Mouse (Mus musculus) myocyte (in vitro differentiated cells): ENCODE results near the gene Acox1. TPM values are rescaled to one million over a fixed set of nuclear protein-coding genes. Genes with fewer than 3 reads are reported as not detected.
A peak's percentile ranks its signal among the peaks of the same experiment; 100 is the strongest.

Experiments
- H3K27me3 ChIP-seq: one replicate; pipeline ENCODE4 v1.6.1; 2011; ENCODE audit not compliant: control insufficient read depth, insufficient read depth, insufficient read length
- H3K36me3 ChIP-seq: one replicate; pipeline ENCODE4 v1.6.1; 2011; ENCODE audit not compliant: control insufficient read depth, insufficient read depth
- H3K4me2 ChIP-seq: one replicate; pipeline ENCODE4 v1.6.1; 2011; ENCODE audit warnings: low read depth, control low read depth
- H3K4me3 ChIP-seq: one replicate; pipeline ENCODE4 v1.5.1; 2011; ENCODE audit warnings: mild to moderate bottlenecking, control low read depth, moderate library complexity
- H3K79me2 ChIP-seq: one replicate; pipeline ENCODE4 v1.6.1; 2011; ENCODE audit not compliant: control insufficient read depth, insufficient read depth
- H3ac ChIP-seq: one replicate; pipeline ENCODE4 v1.6.1; 2011; ENCODE audit not compliant: control insufficient read depth, insufficient read length
- CEBPB ChIP-seq: IDR thresholded peaks from 2 replicates; pipeline ENCODE4 v1.6.1; 2011; ENCODE audit warnings: mild to moderate bottlenecking, moderate library complexity; ENCODE audit not compliant: poor library complexity, insufficient read depth, severe bottlenecking
- E2F4 ChIP-seq: IDR thresholded peaks from one replicate; pipeline ENCODE4 v1.6.1; 2011; ENCODE audit warnings: mild to moderate bottlenecking, control low read depth, moderate library complexity; ENCODE audit not compliant: insufficient read depth
- MAX ChIP-seq: IDR thresholded peaks from one replicate; pipeline ENCODE4 v1.6.1; 2011; ENCODE audit warnings: low read depth, mild to moderate bottlenecking, control low read depth
- MYOD1 ChIP-seq, 3 experiments: IDR thresholded peaks; one replicate each; pipeline ENCODE4 v1.6.1; 2011; ENCODE audit warnings: control low read depth in 2 of 3, low read depth in 2 of 3, mild to moderate bottlenecking in 2 of 3, moderate library complexity in 1 of 3; ENCODE audit not compliant: insufficient read length in 2 of 3, control insufficient read depth in 1 of 3
- MYOG ChIP-seq, 3 experiments: IDR thresholded peaks; one replicate each; pipeline ENCODE4 v1.6.1; 2011; ENCODE audit warnings: control low read depth in 2 of 3, low read depth in 2 of 3, mild to moderate bottlenecking in 2 of 3; ENCODE audit not compliant: insufficient read length in 2 of 3, control insufficient read depth in 1 of 3, insufficient read depth in 1 of 3
- POLR2A ChIP-seq: IDR thresholded peaks from one replicate; pipeline ENCODE4 v1.6.1; 2011; ENCODE audit warnings: low read depth, mild to moderate bottlenecking, control low read depth, moderate library complexity; ENCODE audit not compliant: insufficient read length
- POLR2AphosphoS2 ChIP-seq: IDR thresholded peaks from one replicate; pipeline ENCODE4 v1.6.1; 2011; ENCODE audit warnings: low read depth, control low read depth; ENCODE audit not compliant: insufficient read length
- REST ChIP-seq: IDR thresholded peaks from one replicate; pipeline ENCODE4 v1.6.1; 2011; ENCODE audit warnings: mild to moderate bottlenecking, control low read depth, moderate library complexity; ENCODE audit not compliant: insufficient read depth, insufficient read length
- SRF ChIP-seq: IDR thresholded peaks from one replicate; pipeline ENCODE4 v1.6.1; 2011; ENCODE audit warnings: low read depth; ENCODE audit not compliant: control insufficient read depth, insufficient read length
- TCF12 ChIP-seq: IDR thresholded peaks from one replicate; pipeline ENCODE4 v1.6.1; 2011; ENCODE audit warnings: mild to moderate bottlenecking, control low read depth; ENCODE audit not compliant: poor library complexity, insufficient read depth, severe bottlenecking
- TCF3 ChIP-seq: IDR thresholded peaks from one replicate; pipeline ENCODE4 v1.6.1; 2011; ENCODE audit warnings: low read depth, control low read depth; ENCODE audit not compliant: insufficient read length
- USF1 ChIP-seq: IDR thresholded peaks from one replicate; pipeline ENCODE4 v1.6.1; 2011; ENCODE audit warnings: low read depth, mild to moderate bottlenecking, control low read depth, moderate library complexity
- polyA plus RNA-seq: library from polyadenylated mRNA; unstranded; fragments of >200 nt; fragmentation: generic; extraction: Trizol; gene quantifications from one replicate; pipeline ENCODE4 v1.2.1, GENCODE M21; 2012; ENCODE audit warnings: missing spikeins

The Acox1 gene
- polyA plus RNA-seq, 1 experiment: 36.4 TPM

DNA sequence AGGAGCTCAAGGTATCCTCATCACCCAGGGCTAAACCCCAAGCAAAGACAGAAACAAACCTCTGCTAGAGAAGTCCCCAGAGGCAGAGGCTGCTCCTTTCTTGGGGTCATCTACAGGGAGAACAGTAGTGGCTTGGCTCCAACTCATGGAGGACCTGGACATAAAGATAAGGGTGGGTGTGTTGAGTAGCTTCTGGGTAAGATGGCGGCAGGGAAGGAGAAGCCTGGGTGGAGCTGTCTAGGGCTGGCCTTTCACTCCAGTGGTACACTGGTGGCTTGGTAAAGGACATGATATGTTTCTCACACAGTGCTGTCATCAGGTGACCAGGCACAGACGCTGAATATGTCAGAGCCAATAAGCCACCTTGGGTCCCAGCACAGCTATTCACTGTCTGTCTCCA lies 47.9 kb downstream of the Acox1 start:
- TF ChIP-seq REST (no peak), MYOG (IDR thresholded peaks at IDR 0.05; ENCODE audit: control insufficient read depth in 1 of 3, insufficient read depth in 1 of 3, insufficient read length in 2 of 3, low read depth in 2 of 3) (no peak), TCF3 (no peak), POLR2AphosphoS2 (no peak), CEBPB (no peak), TCF12 (no peak), USF1 (no peak), MAX (no peak), MYOD1 (IDR thresholded peaks at IDR 0.05; ENCODE audit: control insufficient read depth in 1 of 3, insufficient read length in 2 of 3, low read depth in 2 of 3) (no peak), SRF (no peak), E2F4 (no peak), POLR2A (no peak)
- peaks cover 35% of the 10 kb centered on the region for H3K36me3 ChIP-seq
- H3K4me3 ChIP-seq: no peak overlapping the region
- no peak overlapping the region for H3ac ChIP-seq
- no peaks in the 10 kb centered on the region for H3K27me3 ChIP-seq
- no peak overlapping the region for H3K4me2 ChIP-seq
- H3K79me2 ChIP-seq: no peaks in the 10 kb centered on the region

- H3K79me2 ChIP-seq: no peaks in the 10 kb centered on the region
- no peaks in the 10 kb centered on the region for H3K27me3 ChIP-seq
- no peak for TF ChIP-seq REST
- no peak for TF ChIP-seq TCF3
- no peak for TF ChIP-seq MYOD1 (IDR thresholded peaks at IDR 0.05; ENCODE audit: control insufficient read depth in 1 of 3, insufficient read length in 2 of 3, low read depth in 2 of 3)
- TF ChIP-seq MYOG (IDR thresholded peaks at IDR 0.05; ENCODE audit: control insufficient read depth in 1 of 3, insufficient read depth in 1 of 3, insufficient read length in 2 of 3, low read depth in 2 of 3): no peak
- TF ChIP-seq MAX: no peak
- TF ChIP-seq CEBPB: no peak
- TF ChIP-seq SRF: no peak
- no peak for TF ChIP-seq E2F4
- TF ChIP-seq POLR2AphosphoS2: no peak
- no peak for TF ChIP-seq USF1
- no peak for TF ChIP-seq TCF12
- TF ChIP-seq POLR2A: no peak
- no peak overlapping the region for H3K4me3 ChIP-seq
- peaks cover 35% of the 10 kb centered on the region for H3K36me3 ChIP-seq
- H3ac ChIP-seq: no peak overlapping the region
- H3K4me2 ChIP-seq: no peak overlapping the region
These were observed 49.5 kb downstream of the Acox1 start for GRCm38 (mm10) chr11:116149341-116149740.

GRCm38 (mm10) chr11:116148761-116149221 lies 50.1 kb downstream of the Acox1 start:
- no peaks in the 10 kb centered on the region for H3K79me2 ChIP-seq
- peaks cover 39% of the 10 kb centered on the region for H3K36me3 ChIP-seq
- no peak for TF ChIP-seq TCF3
- TF ChIP-seq MYOD1 (IDR thresholded peaks at IDR 0.05; ENCODE audit: control insufficient read depth in 1 of 3, insufficient read length in 2 of 3, low read depth in 2 of 3): no peak
- TF ChIP-seq USF1: no peak
- TF ChIP-seq CEBPB: no peak
- no peak for TF ChIP-seq MYOG (IDR thresholded peaks at IDR 0.05; ENCODE audit: control insufficient read depth in 1 of 3, insufficient read depth in 1 of 3, insufficient read length in 2 of 3, low read depth in 2 of 3)
- TF ChIP-seq TCF12: no peak
- no peak for TF ChIP-seq SRF
- no peak for TF ChIP-seq REST
- no peak overlapping the region for H3ac ChIP-seq
- no peak overlapping the region for H3K4me2 ChIP-seq
- no peak overlapping the region for H3K4me3 ChIP-seq
- no peaks in the 10 kb centered on the region for H3K27me3 ChIP-seq

- H3K4me2 ChIP-seq: no peak overlapping the region
- no peak for TF ChIP-seq E2F4
- no peak for TF ChIP-seq TCF12
- no peak for TF ChIP-seq USF1
- TF ChIP-seq POLR2AphosphoS2: no peak
- no peak for TF ChIP-seq POLR2A
- TF ChIP-seq MYOG (IDR thresholded peaks at IDR 0.05; ENCODE audit: control insufficient read depth in 1 of 3, insufficient read depth in 1 of 3, insufficient read length in 2 of 3, low read depth in 2 of 3): no peak
- TF ChIP-seq MAX: no peak
- no peak for TF ChIP-seq TCF3
- TF ChIP-seq MYOD1 (IDR thresholded peaks at IDR 0.05; ENCODE audit: control insufficient read depth in 1 of 3, insufficient read length in 2 of 3, low read depth in 2 of 3): no peak
- no peak for TF ChIP-seq REST
- TF ChIP-seq CEBPB: no peak
- no peak for TF ChIP-seq SRF
- H3K36me3 ChIP-seq: peaks cover 46% of the 10 kb centered on the region
- H3K4me3 ChIP-seq: no peak overlapping the region
- H3K27me3 ChIP-seq: no peaks in the 10 kb centered on the region
- no peak overlapping the region for H3ac ChIP-seq
- no peaks in the 10 kb centered on the region for H3K79me2 ChIP-seq
These were observed 52.4 kb downstream of the Acox1 start for GRCm38 (mm10) chr11:116146294-116146985.

DNA sequence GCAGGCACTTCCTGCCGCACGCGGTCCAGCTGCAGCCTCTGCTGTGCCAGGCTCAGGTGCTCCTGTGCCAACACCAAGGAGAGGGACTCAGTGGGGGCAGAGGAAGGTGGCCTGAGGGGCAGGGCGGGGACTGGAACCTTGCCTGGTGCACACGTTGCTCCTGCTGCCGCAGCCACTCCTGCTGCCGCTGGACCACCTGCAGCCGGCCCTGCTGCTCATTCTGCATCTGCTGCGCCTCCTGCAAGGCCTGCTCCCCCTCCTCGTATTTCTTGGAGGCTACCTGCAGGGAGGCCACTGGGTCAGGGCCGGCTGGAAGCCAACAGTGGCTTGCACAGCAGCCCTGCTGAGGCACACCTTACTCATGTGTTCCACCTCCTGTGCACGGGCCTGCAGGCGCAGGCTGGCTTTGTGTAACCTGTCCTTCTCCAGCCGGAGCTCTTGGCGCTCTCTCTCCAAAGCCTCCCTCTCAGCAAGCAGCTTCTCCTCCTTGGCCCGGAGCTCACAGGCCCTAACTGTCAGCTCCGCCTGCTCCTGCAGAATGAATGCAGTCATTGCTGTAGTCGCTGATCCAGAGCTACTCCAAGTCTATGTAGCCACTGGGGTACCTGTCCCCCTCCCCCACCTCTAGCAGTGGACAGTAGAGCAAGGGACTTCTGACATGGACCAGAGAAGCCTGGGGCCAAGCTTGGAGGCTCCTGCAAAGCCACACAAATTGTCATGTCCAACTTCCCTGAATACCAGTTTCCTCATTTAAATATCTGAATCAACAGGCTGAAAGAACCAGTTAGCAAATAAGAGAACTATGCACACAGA lies 53.2 kb downstream of the Acox1 start:
- Histone ChIP-seq H3K4me2 (no peak overlapping the region), H3K36me3 (peaks cover 43% of the 10 kb centered on the region), H3K79me2 (no peaks in the 10 kb centered on the region), H3ac (no peak overlapping the region), H3K27me3 (no peaks in the 10 kb centered on the region), H3K4me3 (no peak overlapping the region)
- TF ChIP-seq REST: no peak
- TF ChIP-seq POLR2AphosphoS2: peak; percentile 43
- no peak for TF ChIP-seq USF1
- no peak for TF ChIP-seq E2F4
